Mouse (Mus musculus) megakaryocyte, embryonic 14.5 days (primary cell): ENCODE measurements around the gene Glt8d1. TPM values are rescaled to one million over a fixed set of nuclear protein-coding genes. Genes with fewer than 3 reads are reported as not detected.

Experiments used
- H3K27me3 ChIP-seq: replicated peaks from 2 replicates; pipeline ENCODE3; 2012; ENCODE audit warnings: inconsistent platforms
- H3K36me3 ChIP-seq: replicated peaks from 2 replicates; pipeline ENCODE3; 2012; ENCODE audit warnings: low read length, inconsistent platforms, mixed read lengths
- H3K4me1 ChIP-seq: 2 replicates; pipeline ENCODE4 v1.6.1; 2012; ENCODE audit warnings: inconsistent platforms
- H3K4me3 ChIP-seq: replicated peaks from 2 replicates; pipeline ENCODE3; 2012; ENCODE audit warnings: moderate library complexity, mild to moderate bottlenecking, inconsistent platforms
- H3K9me3 ChIP-seq: 2 replicates; pipeline ENCODE4 v1.6.1; 2012; ENCODE audit warnings: inconsistent platforms
- FLI1 ChIP-seq: IDR thresholded peaks from 2 replicates; pipeline ENCODE4 v1.6.1; 2012; ENCODE audit warnings: low read length, inconsistent platforms, mixed read lengths
- GATA1 ChIP-seq: IDR thresholded peaks from 3 replicates; pipeline ENCODE4 v1.6.1; 2012; ENCODE audit warnings: mixed read lengths, low read length, inconsistent platforms, borderline replicate concordance
- polyA plus RNA-seq: library from polyadenylated mRNA; stranded (reverse); fragments of >175 nt; gene quantifications from 2 replicates; pipeline ENCODE4 v1.2.3, GENCODE M21; 2012; ENCODE audit warnings: low replicate concordance; ENCODE audit not compliant: insufficient read depth

Glt8d1 gene
- polyA plus RNA-seq, result 6.5 and 7.5 TPM in 2 replicates

DNA sequence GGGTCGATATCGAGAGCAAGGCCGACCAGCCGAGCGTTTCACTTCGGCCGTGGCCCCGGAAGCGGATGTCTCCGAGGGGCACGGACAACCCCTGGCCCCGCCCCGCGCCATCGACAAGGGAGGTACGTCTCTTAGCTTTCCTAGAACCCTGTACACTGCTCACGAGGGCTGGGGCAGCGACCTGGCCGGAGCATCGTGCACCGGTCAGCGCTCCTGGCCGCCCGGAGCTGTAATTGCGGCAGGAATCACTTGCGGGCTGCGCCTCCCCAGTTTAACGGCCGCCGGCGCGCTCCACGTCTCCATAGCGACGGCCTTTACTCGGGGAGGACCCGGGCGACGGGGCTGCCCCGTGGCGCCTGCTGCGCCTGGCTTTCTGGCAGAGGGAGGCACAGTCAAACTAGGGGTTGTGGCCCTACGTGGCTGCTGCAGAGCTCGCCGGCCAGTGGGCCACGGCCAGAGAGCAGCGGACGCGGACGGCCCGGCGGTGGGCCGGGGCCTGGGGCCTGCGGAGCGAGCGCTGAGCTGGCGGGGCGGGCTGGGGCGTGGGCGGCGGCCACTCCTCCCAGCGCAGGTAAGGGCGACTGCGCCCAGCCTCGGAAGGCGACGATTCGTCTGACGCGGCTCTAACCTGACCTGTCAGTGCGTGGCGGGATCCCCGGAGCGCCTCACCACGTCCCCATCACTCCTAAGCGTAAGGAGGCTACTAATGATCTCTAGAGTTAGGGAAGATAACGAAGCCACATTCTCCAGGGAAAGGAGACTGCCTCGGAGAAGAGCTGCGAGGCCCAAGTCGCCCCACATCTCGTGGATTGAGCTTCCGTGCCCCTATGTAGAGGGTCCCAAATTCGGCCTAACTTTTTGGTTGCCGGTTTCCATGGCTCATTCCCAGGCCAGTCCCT is at the start of gene Glt8d1, which contains the start of gene Spcs1:
TSS of gene Glt8d1 (plus strand) at position 94 of the 899 bp plus-strand sequence.
TSS of gene Spcs1 (minus strand) at position 366 of the 899 bp plus-strand sequence.
- TF ChIP-seq FLI1 (no peak), GATA1 (no peak)
- Histone ChIP-seq H3K4me3 (peak within 1 kb of the TSS; percentile 96), H3K27me3 (no peaks in the 10 kb centered on the region), H3K9me3 (no peaks in the 10 kb centered on the region), H3K36me3 (peaks cover 31% of the 10 kb centered on the region), H3K4me1 (peaks cover 67% of the 10 kb centered on the region)

DNA sequence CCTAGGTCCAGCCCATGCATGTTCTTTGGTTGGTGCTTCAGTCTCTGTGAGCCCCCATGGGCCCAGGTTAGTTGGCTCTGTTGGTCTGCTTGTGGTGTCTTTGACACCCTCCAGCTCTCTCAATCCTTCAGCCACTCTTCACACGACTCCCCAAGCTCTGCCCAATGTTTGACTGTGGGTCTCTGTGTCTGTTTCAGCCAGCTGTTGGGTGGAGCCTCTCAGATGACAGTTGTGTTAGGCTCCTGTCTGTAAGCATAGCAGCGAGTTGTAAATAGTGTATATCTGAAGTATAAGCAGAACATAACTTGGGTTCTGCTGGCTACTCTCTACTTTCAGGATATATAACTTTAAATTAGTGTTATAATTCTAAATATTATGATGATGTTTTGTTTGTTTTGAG is 42.7 kb upstream of the Glt8d1 start:
- Histone ChIP-seq H3K36me3 (peaks cover 59% of the 10 kb centered on the region), H3K27me3 (no peaks in the 10 kb centered on the region), H3K9me3 (no peaks in the 10 kb centered on the region), H3K4me1 (peaks cover 15% of the 10 kb centered on the region), H3K4me3 (no peak overlapping the region)
- no peak for TF ChIP-seq GATA1
- TF ChIP-seq FLI1, result no peak

DNA sequence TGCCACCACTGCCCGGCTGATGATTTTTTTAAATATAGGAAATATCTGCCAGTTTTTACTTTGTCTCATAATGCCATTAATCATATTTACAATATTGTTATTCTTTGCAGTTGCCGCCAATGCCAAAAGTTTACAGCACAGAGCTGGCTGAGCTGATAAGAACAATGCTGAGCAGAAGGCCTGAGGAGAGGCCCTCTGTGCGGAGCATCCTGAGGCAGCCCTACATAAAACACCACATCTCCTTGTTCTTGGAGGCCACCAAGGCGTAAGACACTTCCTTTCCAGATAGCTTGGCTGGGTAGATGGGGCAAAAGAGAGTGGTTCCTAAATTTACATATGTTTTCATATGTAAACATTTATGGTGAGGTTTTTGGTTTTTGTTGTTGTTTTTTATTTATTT is 42.2 kb upstream of the Glt8d1 start:
- no peaks in the 10 kb centered on the region for H3K27me3 ChIP-seq
- no peak overlapping the region for H3K4me3 ChIP-seq
- no peaks in the 10 kb centered on the region for H3K9me3 ChIP-seq
- peaks cover 12% of the 10 kb centered on the region for H3K4me1 ChIP-seq
- H3K36me3 ChIP-seq, result peaks cover 55% of the 10 kb centered on the region
- no peak for TF ChIP-seq GATA1

DNA sequence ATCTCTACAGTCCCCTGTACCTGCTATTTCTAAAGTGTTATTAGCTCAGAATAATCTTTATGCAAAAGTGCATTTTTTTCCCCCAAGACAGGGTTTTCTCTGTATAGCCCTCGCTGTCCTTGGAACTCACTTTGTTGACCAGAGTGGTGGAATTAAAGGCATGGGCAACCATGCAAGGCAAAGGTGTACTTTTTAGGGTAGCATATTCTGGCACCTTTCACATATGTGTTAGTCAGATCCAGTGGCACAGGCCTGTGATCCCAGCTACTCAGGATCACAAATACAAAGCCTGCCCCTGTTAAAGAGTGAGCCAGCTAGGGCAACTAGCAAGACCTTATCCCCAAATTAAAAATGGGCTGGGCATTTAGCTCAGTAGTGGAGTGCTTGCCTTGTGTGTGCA is 40.8 kb upstream of the Glt8d1 start:
- Histone ChIP-seq H3K36me3 (peaks cover 54% of the 10 kb centered on the region), H3K9me3 (no peaks in the 10 kb centered on the region), H3K27me3 (no peaks in the 10 kb centered on the region), H3K4me1 (peaks cover 12% of the 10 kb centered on the region), H3K4me3 (no peak overlapping the region)
- TF ChIP-seq FLI1 (no peak), GATA1 (no peak)

DNA sequence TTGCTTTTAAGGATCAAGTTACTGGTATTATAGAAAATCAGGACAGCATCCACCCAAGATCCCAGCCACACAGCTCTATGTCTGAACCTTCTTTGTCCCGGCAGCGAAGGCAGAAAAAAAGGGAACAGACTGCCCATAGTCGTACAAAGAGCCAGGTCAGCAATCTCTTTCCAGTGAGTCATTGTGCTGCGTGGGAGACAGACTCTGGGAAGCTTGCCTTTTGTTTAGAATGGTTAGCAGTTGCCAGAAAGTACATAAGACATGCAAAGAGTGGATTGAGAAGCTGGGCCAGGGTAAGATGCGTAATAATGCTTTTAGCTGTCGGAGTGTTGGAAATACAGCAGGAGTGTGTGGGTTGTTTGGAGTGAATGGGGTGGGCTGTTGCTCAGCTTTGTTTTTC is 27.0 kb upstream of the Glt8d1 start:
- Histone ChIP-seq H3K27me3 (no peaks in the 10 kb centered on the region), H3K9me3 (no peaks in the 10 kb centered on the region), H3K36me3 (peaks cover 60% of the 10 kb centered on the region), H3K4me1 (peaks cover 11% of the 10 kb centered on the region), H3K4me3 (no peak overlapping the region)
- TF ChIP-seq GATA1 (no peak), FLI1 (no peak)

DNA sequence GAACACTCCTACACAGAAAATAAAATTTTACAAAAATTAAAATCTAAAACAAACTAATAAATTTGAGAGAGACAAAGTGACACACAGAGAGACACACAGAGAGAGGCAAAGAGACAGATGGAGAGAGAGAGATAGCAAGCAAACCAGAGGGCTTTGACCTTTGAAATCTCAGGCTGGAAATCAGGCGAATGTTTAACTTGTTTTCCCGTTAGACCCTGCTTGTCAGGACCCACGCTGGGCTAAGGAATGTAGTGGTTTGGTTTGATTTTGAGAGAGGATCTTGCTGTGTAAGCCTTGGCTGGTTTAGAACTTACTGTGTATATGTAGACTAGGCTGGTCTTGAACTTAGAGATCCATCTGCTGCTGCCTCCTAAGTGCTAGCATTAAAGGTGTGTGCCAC is 25.0 kb upstream of the Glt8d1 start:
- peaks cover 11% of the 10 kb centered on the region for H3K4me1 ChIP-seq
- H3K27me3 ChIP-seq, result no peaks in the 10 kb centered on the region
- H3K4me3 ChIP-seq, result no peak overlapping the region
- H3K36me3 ChIP-seq, result peaks cover 54% of the 10 kb centered on the region
- TF ChIP-seq GATA1 (no peak), FLI1 (no peak)
- H3K9me3 ChIP-seq, result no peaks in the 10 kb centered on the region

DNA sequence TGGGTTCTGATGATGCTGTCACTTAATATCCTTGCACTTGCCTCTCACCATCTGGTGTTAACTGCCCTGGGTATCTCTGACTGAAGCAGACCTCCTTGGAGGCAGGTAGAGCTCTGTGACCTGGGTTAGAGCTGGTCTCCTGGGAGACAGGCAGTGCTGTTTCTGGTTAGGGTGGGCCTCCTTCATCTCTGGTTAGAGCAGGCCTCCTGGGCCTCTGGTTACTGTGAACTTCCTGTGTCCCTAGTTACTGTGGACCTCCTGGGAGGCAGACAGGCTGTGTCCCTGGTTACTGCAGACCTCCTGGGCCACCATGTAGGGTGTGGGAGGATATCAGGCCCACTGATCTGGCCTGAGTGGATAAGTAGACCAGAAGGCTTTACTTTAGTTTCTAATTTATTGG is 4.8 kb upstream of the Glt8d1 start:
- Histone ChIP-seq H3K9me3 (no peaks in the 10 kb centered on the region), H3K36me3 (peaks cover 26% of the 10 kb centered on the region), H3K4me1 (peaks cover 35% of the 10 kb centered on the region), H3K4me3 (no peak overlapping the region), H3K27me3 (no peaks in the 10 kb centered on the region)
- TF ChIP-seq GATA1, result no peak
- TF ChIP-seq FLI1, result no peak

DNA sequence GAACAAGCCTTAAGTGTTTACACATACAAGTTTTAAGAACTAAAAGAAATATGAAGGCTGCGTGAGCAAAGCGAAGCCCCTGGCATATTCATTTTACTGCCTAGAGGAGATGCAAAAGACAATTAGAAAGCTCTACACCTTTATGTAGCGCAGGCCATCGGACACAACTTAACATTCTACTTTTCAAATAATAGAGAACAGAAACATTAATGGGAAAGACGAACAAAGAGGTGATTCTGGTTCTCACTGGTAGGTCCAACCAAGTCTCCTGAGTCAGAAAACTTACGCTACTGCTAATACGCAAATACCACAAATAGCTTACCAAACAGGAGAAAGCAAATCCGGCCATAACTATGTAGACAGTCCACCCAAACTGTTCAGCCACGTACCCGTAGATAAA is 844 bp upstream of the Glt8d1 start:
- TF ChIP-seq GATA1 (no peak), FLI1 (no peak)
- Histone ChIP-seq H3K27me3 (no peaks in the 10 kb centered on the region), H3K4me3 (peak overlapping the region; percentile 96), H3K36me3 (peaks cover 29% of the 10 kb centered on the region), H3K4me1 (peaks cover 65% of the 10 kb centered on the region), H3K9me3 (no peaks in the 10 kb centered on the region)

DNA sequence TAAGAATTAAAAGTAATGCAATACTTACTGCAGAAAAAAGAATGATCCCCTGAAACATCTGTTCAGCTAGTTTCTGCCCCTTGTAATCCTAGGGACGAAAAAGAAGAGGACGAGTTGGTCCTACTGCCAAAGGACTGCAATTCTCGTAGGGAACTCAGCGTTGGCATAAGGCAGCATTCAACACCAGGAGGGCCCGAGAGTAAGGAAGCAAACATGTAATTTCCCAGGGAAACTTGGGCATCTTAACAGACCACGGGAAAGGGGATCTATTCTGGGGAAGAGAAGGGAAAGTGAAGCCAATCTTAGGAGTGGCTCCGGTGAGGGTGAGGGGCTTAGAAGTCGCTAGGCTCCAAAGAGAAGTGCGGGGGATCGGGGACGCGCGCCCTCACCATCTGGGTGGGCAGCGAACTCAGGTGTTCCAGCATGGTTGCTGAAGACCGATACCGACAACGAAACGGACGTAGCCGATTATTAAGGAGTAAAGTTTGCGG is 339 bp upstream of the Glt8d1 start:
- no peak for TF ChIP-seq GATA1
- TF ChIP-seq FLI1, result no peak

DNA sequence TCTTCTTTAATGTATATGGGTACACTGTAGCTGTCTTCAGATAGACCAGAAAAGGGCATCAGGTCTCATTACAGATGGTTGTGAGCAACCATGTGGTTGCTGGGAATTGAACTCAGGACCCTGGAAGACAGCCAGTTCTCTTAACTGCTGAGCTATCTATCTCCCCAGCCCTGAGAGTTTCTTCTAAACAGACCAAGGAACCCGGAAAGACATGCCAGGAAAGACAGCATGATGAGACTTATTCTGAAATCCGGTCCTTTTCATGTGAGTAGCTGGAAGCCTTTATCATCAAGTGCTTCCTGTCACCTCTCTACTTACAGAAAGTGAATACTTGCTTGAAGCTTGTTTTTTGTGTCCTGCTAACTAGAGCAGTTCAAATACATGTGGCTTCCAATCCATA is 3.3 kb downstream of the Glt8d1 start:
- H3K9me3 ChIP-seq, result no peaks in the 10 kb centered on the region
- H3K4me3 ChIP-seq, result no peak overlapping the region
- peaks cover 55% of the 10 kb centered on the region for H3K4me1 ChIP-seq
- H3K27me3 ChIP-seq, result no peaks in the 10 kb centered on the region
- peaks cover 35% of the 10 kb centered on the region for H3K36me3 ChIP-seq
- TF ChIP-seq FLI1 (no peak), GATA1 (no peak)

More for the DNA sequence above, 339 bp upstream of the Glt8d1 start:
- peaks cover 29% of the 10 kb centered on the region for H3K36me3 ChIP-seq
- no peaks in the 10 kb centered on the region for H3K27me3 ChIP-seq
- H3K9me3 ChIP-seq, result no peaks in the 10 kb centered on the region
- H3K4me3 ChIP-seq, result peak overlapping the region; percentile 96
- peaks cover 68% of the 10 kb centered on the region for H3K4me1 ChIP-seq
